Mouse (Mus musculus) spleen, postnatal 4 days (tissue): ENCODE results near the gene Igflr1.

Experiments used
- DNase-seq, 2 experiments: peaks; one replicate each; pipeline ENCODE4 v3.0.0; 2022; ENCODE audit warnings: low spot score in 2 of 2

The Igflr1 gene

GRCm38 (mm10) chr7:30588676-30589434 is 23.6 kb downstream of the Igflr1 start, which contains the start of gene Kmt2b:
Gene Kmt2b, minus strand, starts transcription at chr7:30588726.
- peak; percentile 95 to 97 for DNase-seq

- DNase-seq, result peak; percentile 82 to 94
These were observed 24.4 kb downstream of the Igflr1 start for GRCm38 (mm10) chr7:30589435-30590301.

GRCm38 (mm10) chr7:30590927-30591604 is 25.8 kb downstream of the Igflr1 start:
- no peak for DNase-seq

DNA sequence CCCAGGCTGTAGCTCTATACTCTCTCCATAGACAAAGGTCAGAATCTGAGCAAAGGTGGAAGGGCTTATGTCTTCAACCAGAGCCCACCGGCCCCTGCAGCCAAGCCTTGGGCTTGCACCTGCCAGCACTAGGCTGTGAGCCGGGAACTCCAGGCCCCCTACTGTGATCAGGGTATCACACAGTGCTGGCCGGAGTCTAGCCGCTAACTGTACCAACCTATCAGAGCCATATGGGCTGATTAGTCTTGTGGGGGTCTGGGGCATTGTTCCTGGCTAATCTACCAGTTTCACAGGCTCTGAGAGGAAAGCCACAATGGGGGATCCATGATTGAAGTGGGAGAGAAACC is 26.4 kb downstream of the Igflr1 start:
- no peak for DNase-seq

GRCm38 (mm10) chr7:30592772-30593423 is 27.7 kb downstream of the Igflr1 start:
- no peak for DNase-seq

DNA sequence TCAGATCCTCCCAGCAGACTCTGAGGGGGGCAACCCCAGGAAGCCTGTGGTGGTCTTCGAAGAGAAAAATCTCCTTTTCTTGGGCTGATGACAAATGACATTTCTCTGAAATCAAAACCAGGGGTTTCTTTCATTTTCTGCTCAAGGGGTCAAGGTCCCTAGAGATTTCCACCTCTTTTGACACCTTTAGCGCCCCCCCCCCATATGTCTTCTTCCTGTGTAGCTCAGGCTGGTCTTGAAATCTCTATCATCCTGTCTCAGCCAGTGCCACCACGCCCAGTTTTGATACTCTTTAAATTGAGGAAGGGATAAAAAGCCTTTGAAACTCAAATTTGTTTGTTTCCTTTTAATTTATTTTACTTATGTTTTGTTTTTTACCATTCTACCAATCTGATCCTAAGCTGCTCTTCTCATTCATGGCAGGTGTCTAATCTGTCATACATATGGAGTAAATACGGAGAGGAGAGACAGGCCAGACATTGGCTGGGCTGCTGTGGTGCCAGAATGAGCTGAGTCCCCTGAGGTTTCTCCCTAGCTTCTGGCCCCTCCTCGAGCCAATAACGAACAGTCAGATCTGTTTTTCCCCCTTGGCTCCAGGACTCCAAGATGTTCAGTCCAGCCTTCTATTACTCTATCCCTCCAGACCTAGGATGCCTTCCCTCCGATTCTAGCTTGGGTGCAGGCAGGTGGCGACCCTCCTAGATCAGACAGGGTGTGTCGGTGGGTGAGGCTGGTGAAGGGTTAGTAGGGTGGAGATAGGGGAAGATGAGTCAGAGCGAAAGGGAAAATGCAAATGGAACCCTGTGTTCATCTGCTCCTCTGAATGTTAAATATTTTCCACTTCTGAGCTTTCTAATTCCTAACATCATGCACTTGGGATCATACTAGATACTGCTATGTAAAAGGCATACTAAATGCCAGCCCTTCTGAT is 28.6 kb downstream of the Igflr1 start:
- DNase-seq, result no peak

- DNase-seq, result no peak
These were observed 29.3 kb downstream of the Igflr1 start for GRCm38 (mm10) chr7:30594510-30595024.

DNA sequence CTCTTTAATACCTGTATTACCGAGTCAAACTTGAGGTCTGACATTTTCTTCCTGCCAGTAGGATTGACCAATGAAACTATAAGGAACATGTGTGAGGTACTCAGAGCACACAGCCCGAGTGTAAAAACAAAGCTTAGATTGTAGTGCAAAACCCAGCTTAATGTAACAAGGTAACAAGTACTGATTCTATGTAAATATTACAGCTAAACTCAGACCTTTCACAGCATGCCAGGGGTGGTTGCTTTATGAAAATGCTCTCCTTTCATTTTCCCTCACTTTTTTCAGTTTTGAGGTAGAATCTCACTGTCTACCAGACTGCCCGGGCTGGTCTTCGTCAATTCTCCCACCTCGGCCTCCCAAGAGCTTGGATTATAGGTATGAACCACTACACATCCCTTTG is 30.9 kb downstream of the Igflr1 start:
- no peak for DNase-seq

GRCm38 (mm10) chr7:30596811-30597210 is 31.6 kb downstream of the Igflr1 start:
- no peak for DNase-seq

- no peak for DNase-seq
These were observed 33.6 kb downstream of the Igflr1 start, which contains the start of gene Zbtb32 for GRCm38 (mm10) chr7:30598786-30599185. Gene Zbtb32, minus strand, starts transcription at chr7:30598909.

DNA sequence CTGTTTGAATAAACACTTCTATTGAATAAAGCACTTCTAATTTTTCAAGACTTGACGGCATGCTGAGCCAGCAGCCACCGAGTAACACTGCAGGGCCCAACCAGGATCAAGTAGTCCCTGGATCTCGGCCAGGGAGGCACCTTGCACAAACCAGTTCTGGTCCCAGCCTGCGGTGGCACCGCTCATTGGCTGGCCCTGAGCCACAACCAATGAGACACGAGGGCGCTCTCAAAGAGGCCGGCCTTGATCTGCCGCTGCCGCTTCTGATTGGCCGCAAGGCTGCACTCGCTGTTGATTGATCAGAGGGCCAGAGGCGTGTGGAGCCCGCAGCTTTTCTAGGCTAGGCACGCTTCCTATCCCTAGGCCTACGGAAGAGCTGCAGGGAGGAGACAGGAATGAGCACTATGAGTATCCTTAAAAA is 34.7 kb downstream of the Igflr1 start:
- peak; percentile 82 to 87 for DNase-seq

DNA sequence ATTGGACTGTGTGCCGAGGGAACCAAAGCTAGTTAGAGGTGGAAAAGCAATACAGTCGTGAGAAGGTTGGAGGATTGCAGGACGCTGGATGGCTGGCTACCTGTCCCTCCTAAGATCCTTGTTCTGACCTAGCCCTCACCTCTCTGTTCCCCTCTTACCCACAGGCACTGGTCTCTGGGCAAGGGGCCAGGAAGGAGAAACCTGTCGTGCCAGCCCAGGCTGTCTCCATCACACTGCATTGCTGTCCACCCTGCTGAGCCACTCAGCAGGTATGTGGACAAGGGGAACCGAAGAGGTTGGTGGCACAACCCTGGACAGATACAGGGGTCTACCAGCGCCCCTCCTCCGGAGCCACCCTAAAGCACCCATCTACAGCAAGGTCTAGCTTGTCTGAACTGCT is 35.4 kb downstream of the Igflr1 start:
- DNase-seq, result no peak

DNA sequence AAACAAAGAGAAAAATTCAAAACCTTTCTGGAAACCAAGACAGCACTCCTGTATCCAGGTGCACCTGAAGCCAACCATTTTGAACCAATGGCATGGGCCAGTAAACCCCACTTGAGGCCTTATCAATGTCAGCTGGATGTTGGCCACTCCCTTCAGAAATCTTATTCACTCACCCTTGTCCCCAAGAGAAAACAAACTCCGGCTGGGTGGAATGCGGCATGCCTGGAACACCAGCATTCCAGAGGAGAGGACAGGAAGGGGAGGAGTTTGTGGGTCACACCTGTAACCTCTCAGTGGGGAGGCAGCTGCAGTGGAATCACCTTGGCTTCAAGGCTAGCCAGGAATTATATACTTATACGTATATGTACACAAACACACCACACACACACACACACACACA is 37.4 kb downstream of the Igflr1 start:
- no peak for DNase-seq

DNA sequence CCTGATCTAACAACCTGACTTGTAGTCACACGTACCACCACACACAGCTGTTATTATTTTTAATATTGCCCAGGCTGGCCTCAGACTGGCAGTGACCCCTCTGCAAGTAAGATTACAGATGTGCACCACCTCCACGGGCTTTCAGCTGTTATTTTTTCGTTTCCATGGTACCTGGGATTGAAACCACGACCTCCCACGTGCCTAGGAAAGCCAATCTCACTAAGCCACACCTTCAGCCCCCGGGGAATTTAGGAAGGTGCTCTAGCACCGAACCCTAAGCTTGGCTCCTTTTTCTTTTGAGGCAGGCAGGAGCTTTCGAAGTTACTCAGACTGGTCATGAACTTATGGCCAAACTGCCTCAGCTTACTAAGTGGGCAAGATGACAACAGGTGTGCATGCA is 39.2 kb downstream of the Igflr1 start:
- no peak for DNase-seq

DNA sequence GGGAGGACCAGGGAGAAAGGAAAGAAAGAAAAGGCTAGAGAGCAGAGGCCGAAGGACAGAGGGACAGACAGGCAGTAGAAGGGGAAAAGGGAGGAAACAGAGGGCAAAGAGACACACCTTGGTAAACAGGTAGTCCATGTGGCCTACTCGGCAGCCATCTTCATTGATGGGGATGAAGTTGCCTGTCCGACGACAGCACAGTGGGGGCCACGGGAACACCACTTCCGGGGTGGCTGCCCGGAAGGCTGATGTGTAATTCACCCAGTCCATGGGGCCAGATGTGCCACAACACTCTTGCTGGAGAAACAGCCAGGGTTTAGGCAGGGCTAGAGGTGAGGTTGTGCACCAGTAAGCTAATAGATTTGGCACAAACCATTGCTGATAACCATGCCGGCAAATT is 39.7 kb downstream of the Igflr1 start:
- no peak for DNase-seq

GRCm38 (mm10) chr7:30607706-30608309 is 42.6 kb downstream of the Igflr1 start:
- peak; percentile 64 to 86 for DNase-seq

GRCm38 (mm10) chr7:30608476-30608875 is 43.2 kb downstream of the Igflr1 start:
- peak in 1 of 2 experiments; percentile 53 for DNase-seq

- peak in 1 of 2 experiments; percentile 60 for DNase-seq
These were observed 44.8 kb downstream of the Igflr1 start for GRCm38 (mm10) chr7:30610043-30610442.

GRCm38 (mm10) chr7:30612654-30613402 is 47.6 kb downstream of the Igflr1 start, which contains the start of gene Upk1a:
Gene Upk1a, minus strand, starts transcription at chr7:30612847.
- DNase-seq, result no peak
